Mouse (Mus musculus): ENCODE measurements at regions not wholly inside any gene's neighbourhood (a gene's known extent, or its start where the extent isn't known, plus 50 kb on each side); places are given as distances from the start of the nearest gene placed in this dataset.

DNA sequence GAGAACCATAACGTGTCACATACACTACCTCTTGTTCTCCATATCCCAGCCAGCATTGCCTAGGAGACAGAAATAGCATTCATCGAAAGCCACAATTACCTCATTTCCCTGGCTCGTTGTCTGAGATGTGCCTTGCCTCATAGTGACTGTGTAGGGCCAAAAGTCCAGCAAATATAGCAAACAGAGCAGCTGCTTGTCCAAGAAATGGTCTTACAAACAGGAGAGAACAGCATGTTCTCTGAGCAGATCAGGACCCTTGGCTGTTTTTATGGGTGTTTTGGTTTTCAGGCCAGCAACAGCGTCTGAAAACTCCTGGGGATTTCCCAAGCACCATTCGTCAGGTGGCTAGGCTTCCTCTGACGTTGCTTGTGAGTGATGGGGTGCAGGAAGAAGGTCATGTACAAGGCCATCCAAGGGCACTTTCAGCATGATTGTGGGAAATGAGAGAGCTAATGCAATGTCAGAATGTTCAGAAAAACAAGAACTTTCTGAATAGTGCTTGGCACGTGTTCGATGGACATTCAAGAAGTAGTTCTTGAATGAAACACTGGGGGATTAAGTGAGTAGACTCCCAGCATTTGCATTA, 528.9 kb upstream of the Pappa start:
- no peak for ATAC-seq (replicated peaks; ENCODE audit: low FRiP score, poor library complexity, severe bottlenecking)

DNA sequence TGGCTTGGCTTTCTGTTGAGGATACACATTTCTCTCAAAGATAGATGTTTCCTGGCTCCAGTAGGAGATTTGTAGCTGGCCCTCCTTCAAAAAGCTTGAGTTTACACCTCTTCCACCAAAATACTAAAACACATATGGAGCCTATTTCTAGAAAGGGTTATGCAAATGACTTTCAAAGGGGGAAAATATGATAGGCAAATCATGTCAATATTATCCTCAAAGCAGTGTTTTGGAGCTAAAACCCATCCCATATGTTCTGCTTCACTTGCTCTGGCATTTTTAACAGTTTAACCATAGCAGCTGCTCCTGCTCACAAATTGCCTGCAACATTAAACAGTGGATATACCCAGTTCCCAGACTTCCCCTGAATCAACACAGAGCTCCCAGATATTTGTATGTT, 525.5 kb upstream of the Pappa start:
- no peak for ATAC-seq (replicated peaks; ENCODE audit: low FRiP score, poor library complexity, severe bottlenecking)

DNA sequence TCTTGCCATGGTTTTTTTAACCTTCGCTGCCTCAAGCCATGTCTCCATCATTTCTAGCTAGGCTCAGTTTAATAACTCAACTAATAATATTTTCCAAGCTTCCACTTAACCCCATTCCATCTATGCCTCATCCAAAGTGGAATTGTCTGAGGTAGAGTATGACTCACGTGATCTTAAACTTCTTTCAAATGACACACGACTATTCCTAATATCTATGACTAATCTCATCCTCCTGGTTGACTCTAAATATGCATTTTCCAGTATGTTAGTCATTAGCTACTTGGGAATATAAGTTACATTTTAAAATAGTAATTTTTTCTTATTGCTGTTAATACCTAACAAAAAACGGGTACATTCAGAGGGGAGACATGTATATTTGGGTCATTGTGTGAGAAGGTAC, 524.8 kb upstream of the Pappa start:
- no peak for ATAC-seq (replicated peaks; ENCODE audit: low FRiP score, poor library complexity, severe bottlenecking)

DNA sequence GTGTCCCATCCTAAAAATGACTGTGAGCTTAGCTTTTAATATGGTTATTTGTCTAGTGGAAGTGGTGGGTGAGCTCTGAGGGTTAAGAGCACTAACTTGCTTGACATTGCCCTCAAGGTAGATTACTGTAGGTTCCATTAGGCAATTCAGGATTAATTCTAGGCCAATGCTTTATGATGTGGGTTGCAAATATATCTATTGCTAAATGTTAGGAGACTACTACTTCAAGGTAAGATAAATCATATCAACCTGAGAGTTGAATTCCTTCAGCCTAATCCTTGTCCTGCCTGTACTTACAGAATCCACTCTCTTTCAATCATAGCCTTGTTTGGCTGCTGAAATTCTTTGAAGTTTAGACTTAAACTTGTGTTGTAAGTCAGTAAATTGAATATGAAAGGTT, 501.2 kb upstream of the Pappa start:
- ATAC-seq (replicated peaks; ENCODE audit: low FRiP score, poor library complexity, severe bottlenecking): no peak

DNA sequence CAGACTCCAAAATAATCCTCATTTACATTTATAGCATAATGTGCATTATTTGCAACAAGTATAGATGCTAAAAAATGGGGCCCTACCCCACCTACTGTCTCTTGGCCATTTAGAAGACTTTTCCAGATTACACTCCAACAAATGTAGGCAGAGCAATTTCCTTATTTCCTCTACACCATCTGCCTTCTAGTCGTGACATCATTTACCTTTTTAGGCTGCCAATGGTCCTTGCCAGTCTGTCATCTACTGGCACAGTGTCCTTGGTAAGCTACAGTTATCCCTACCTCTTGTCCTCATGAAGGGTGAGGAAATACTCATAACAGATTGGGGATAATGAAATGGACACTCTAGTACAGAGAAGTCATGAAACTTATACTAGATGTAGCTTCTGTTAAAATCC, 491.8 kb upstream of the Pappa start:
- no peak for ATAC-seq (replicated peaks; ENCODE audit: low FRiP score, poor library complexity, severe bottlenecking)

DNA sequence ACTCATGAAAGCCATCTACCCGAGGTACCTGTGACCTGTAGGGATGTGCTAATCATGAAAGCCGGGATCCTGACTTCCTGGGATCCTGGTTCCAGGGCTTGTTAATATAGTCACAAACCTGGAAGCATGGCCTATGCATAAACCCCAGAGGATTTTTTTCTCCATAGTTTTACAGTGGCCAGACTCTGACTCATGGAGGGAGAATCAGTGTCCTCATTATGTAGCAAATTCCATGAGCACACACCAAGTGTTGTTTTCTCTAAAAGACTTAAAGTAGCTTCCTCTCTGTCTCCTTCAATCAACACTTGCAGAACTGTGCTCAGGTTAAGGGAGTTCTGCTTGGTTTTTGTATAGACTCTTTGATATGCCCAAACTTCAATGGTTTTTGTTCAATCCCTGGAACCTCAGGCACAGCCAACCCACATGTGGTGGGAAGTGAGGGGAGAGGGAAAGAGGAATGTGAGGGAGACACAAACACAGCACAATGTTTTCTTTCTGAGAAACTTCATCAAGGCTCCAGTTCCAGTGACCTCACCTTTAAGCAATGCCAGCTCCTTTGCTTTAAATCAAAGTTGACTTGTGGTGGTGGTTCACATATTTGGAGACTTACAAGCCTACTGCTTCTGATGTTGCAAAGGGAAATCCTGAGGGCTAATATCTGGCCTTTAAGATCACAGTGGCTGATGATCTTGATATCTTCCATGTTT, 488.6 kb upstream of the Pappa start:
- no peak for ATAC-seq (replicated peaks; ENCODE audit: low FRiP score, poor library complexity, severe bottlenecking)

DNA sequence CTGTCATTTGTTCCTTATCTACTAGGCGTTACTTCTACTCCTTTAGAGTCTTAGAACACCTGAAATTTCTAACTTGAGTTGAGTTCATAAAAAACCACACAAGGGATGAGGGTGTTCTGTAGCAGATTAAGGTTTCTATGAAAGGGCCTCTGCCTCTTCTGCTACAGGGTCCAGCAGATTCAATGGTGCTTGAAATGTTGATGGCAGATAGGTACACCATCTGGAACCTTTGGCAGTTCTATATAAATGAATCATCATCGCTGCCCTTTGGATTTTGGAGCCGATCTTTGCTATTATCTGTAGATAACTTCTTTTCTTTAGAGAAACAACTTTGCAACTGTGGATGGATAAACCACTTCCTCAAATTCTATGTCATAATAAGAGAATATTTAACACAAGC, 483.9 kb upstream of the Pappa start:
- no peak for ATAC-seq (replicated peaks; ENCODE audit: low FRiP score, poor library complexity, severe bottlenecking)

DNA sequence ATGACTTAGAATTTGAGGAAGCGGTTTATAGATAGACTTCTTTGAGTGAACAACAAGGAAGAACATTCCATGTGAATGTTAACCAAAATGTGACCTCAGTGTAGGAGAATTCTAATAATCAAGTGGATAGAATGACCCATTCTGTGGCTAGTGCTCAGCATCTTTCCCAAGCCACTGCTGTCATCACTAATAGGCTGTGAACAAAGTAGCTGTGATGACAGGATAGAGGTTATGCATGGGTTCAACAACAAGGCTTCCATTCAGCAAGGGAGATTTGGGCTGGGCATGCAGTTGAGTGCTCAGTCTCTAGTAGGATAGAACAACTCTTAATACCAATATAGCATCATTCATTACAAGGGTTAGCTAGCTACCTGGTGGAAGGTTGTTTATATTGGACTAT, 483.0 kb upstream of the Pappa start:
- ATAC-seq (replicated peaks; ENCODE audit: low FRiP score, poor library complexity, severe bottlenecking): no peak

DNA sequence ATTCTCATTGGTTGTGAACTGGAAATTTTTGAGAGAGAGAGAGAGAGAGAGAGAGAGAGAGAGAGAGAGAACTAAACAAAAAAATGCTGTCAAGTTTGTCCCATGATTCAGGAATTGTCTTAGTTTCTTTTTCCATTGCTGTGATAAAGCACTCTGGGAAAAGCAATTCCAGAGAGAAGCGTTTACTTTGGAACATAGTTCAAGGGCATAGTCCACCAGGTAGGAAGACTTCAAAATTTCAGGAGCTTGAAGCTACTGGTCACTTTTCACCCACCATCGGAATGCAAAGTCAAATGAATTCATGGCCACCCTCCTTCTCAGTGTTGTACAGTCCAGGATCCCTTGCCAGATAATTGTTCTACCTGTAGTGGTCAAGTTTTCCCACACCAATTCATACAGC, 478.8 kb upstream of the Pappa start:
- no peak for ATAC-seq (replicated peaks; ENCODE audit: low FRiP score, poor library complexity, severe bottlenecking)

DNA sequence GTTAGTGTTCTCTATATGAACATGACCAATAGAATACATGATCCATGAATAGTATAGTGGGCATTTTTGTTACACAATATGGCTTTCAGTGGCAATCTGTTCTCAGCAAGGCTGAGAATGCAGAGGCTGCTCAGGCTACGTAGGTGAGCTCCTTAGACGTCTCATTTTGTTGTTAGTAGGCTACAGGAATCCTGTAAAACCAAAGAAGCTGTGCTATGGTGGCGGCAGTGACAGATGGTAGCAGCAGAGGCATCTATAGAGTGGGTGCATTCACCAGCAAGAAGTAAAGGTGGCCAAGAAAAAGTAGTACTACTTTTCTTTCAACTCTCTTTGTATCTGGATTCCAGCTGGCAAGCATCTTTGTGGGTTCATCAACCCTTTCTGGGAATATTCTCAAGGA, 469.8 kb upstream of the Pappa start:
- ATAC-seq (replicated peaks; ENCODE audit: low FRiP score, poor library complexity, severe bottlenecking): no peak

DNA sequence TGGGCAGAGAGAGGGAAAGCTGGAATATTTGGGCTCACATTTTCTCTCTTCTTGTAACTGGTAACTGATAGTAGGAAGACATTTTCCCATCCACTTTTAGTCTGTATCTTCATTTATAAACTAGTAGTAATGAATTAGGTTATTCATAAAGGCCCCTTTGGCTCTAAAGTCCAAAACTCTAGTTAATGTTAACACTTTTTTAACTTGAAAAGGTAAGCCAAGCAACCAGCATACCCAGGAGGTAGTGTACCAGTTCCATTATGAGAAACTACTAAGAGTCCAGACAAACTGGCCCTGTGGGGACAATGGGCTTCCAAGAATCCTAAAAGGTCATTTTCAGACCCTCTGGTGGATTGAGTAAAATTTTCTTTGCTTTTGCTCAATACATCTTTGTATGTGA, 468.4 kb upstream of the Pappa start:
- ATAC-seq (replicated peaks; ENCODE audit: low FRiP score, poor library complexity, severe bottlenecking): no peak

DNA sequence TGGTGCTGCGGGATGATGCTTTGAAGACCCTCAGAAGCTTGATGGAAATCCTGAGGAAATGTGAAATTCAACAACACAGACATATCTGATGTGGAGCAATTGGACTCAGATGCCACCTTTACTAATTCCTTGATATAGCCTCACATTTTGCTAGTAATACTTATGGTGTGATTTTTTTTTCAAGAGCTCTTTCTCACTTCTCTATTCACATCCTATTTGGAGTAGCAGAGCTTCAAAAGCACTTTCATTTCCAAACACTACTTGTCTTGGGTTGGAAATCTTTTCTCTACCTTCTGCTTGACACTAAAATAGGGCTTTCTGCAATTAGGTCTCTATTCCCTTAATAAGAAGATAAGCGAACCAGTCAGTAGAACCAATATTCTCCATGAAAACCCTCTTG, 460.3 kb upstream of the Pappa start:
- no peak for ATAC-seq (replicated peaks; ENCODE audit: low FRiP score, poor library complexity, severe bottlenecking)

DNA sequence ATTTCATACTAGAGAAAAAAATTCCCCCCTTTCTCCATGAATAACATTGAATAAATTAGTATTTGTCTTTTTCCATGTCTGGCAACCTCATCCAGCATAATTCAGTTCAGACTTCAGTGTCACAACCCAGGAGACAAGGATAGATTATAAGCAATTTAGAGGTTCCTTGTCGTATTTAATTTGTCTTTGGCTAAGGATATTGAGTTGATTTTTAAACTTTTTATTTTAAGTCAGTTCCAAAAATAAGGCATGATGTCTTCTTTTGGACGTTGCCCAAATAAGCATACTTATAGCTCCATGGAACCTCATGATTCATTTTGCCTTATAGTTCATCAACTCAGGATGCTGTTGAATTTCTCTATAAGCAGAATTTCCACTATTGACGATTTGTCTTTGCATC, 456.0 kb upstream of the Pappa start:
- no peak for ATAC-seq (replicated peaks; ENCODE audit: low FRiP score, poor library complexity, severe bottlenecking)

DNA sequence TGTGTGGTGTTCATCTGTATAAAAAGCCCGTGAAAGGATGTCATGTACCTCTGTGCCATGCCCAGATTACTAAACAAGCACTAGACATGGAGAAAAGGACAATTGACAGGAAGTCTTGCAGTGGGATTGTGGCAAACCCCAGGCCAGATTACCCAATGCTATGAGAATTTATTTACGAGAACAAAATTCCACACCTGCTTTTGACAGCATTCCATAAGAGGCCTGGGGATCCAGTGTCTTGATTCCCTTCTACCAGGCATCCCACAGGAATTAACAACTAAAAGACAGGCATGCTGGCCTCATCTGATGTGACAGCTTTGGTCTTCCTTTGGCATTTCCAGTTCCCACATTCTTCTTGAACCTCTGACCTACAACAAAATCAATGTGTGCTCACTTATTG, 454.3 kb upstream of the Pappa start:
- ATAC-seq (replicated peaks; ENCODE audit: low FRiP score, poor library complexity, severe bottlenecking): no peak

DNA sequence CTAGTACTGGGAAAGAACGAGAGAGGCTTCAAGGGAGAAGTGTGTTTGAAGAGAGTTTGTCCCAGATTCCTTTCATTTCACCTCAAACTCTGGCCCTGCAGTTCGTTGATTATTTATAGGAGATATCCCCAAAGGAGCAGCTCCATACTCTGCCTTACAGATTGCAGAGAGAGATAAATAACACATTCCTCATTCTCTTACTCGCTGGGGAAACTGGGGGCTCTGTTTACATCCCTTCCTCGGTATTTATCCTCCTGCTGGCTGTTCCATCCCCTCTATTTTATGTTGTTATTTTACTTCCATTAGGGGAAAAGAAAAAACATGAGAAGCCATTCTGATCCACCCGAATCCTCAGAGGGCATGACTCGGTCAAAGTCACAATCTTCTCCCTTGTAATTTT, 447.5 kb upstream of the Pappa start:
- ATAC-seq (replicated peaks; ENCODE audit: low FRiP score, poor library complexity, severe bottlenecking): no peak

DNA sequence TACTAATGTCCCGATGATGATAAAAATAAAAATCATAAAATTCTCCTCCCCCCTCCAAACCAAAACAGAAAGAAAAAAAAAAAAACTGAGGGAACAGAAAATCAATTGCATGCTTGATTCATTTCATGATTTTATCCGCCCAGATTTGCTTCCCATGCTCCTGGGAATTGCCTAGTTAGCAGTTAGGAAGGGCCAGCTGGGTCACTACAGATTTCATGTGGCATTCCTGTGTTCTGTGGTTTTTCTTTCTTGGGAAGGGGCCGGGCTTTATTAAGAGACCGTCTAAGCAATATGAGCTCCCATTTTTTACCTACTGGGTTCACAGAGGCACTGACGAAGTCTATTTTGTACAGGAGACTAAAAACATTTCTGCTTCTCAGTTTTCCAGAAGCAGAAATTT, 447.1 kb upstream of the Pappa start:
- no peak for ATAC-seq (replicated peaks; ENCODE audit: low FRiP score, poor library complexity, severe bottlenecking)

DNA sequence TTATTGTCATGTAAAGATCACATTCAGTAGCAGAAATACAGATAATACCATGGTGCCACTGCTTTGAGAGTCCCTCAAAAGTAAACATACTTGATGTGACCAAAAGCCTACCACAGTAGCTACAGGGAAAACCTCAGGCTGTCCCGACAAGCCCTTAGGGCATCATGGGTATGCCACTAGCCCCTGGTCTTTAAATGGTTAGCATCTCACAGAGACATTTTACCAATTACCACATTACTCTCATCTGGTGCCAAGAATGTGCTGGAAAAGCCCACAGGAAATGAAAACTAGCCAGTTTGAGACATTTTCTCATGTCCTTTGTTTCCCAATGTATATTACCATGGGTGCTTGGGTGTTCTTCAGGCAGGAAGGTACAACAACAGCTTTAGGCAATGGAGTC, 439.3 kb upstream of the Pappa start:
- ATAC-seq (replicated peaks; ENCODE audit: low FRiP score, poor library complexity, severe bottlenecking): no peak

DNA sequence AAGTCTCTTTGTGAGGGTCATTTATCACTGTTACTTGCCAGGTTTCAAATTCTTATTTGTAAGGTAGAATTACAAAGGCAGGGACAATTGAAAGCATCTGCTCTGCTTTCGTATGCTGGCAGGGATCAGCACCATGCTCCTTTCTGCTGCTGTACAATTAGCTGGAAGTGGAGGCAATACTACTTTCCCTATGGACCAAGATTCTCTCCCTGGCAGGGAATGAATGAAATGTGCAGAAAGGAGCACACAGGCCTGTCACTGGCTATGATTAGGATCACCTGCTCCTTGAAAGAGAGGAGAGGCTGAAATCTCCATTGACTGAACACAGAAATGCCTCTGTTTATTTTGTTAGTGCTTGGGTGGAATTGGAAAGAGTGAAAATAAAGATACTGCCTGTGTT, 427.8 kb upstream of the Pappa start:
- ATAC-seq (replicated peaks; ENCODE audit: low FRiP score, poor library complexity, severe bottlenecking): no peak

DNA sequence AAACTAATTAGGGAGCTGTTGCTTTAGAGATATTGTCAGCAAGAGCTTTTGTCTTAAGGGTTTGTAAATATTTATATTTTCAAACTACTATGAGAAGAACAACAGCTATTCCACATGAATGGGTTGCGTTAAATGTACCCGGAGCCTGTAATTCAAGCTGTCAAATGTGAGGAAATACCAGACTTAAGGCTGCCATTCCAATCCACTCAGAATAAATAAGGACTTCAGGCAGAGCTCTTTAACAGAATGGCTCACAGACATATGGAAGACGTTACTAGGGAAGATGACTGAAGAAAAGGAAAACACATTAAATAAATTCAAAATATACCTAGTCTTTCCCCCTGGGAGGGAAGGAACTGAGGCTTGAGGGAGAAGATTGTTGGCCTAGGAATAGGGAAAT, 400.7 kb upstream of the Pappa start:
- ATAC-seq (replicated peaks; ENCODE audit: low FRiP score, poor library complexity, severe bottlenecking): no peak

DNA sequence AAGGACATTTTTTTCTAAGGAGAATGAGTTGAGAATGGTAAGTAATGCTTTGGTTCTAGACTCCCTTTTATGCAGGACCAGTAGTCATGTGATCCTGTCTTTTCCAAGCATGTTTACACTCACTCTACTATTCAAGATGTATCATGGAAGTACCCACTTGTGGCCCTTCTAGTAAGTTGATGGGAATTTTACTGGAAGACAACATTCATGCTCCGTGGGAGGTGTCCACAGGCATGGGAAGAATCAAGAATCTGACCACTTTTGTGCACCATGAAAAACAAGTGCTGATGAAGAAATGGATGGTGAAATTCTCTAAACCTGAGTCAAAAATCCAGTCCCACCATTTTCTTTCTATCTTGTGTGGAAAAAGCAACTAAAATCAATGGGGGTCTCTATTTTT, 399.1 kb upstream of the Pappa start:
- no peak for ATAC-seq (replicated peaks; ENCODE audit: low FRiP score, poor library complexity, severe bottlenecking)

DNA sequence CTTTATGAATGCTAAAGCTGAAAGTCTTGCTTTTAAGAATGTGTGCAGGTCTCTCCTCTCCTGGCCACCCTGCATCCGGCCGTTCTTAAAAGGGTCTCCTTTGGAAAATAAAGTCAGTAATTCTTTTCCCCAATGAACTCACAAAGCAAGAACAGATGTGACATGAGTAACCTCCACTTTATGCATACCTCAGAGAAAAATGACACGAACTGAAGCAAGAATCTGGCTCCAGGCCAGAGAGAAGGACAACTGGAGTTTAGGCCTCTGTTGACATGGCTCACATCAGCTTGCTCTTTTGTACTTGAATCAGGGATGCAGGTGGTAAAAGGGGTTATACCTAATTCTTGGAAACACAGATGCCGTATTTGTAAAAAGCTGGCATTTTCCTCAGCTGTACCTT, 368.0 kb upstream of the Pappa start:
- no peak for ATAC-seq (replicated peaks; ENCODE audit: low FRiP score, poor library complexity, severe bottlenecking)

DNA sequence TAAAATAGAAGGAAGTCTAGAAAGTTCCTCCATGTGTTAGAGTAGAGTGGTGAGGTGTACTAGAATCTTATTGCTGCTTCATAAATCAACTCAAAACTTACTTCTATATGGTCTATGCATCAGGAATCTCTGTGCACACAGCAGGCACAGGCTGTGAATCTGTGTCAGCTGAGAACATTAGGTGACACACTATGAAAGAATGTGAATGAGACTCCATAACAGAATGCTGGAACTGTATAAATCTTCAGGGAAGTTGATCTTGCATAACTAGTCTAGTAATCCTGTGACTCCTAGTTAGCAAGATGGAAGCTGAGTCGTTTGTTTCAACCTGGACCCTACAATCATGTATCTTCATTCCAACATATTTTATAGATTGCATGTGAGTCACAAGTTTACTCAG, 355.4 kb upstream of the Pappa start:
- no peak for ATAC-seq (replicated peaks; ENCODE audit: low FRiP score, poor library complexity, severe bottlenecking)
